Mouse (Mus musculus) urinary bladder, adult 18-20 months (tissue): ENCODE data around the gene Scamp2.

Source experiments
- DNase-seq, 2 experiments: peaks; one replicate each; pipeline ENCODE4 v3.0.0; 2022; ENCODE audit warnings: low spot score in 2 of 2, mixed read lengths in 2 of 2

Scamp2 gene

GRCm38 (mm10) chr9:57560861-57561710, at the start of gene Scamp2:
Gene Scamp2, plus strand, starts transcription at chr9:57560943.
- peak; percentile 89 to 96 for DNase-seq

GRCm38 (mm10) chr9:57517113-57517512, 43.6 kb upstream of the Scamp2 start:
- peak; percentile 16 to 45 for DNase-seq

- no peak for DNase-seq
Observed at GRCm38 (mm10) chr9:57520375-57521055, 40.2 kb upstream of the Scamp2 start.

- peak; percentile 88 for DNase-seq
Observed at GRCm38 (mm10) chr9:57521056-57521911, 39.5 kb upstream of the Scamp2 start, which contains the start of gene Cox5a. Gene Cox5a, plus strand, starts transcription at chr9:57521274.

- DNase-seq: no peak
Observed at GRCm38 (mm10) chr9:57522114-57522860, 38.5 kb upstream of the Scamp2 start.

- no peak for DNase-seq
Observed at GRCm38 (mm10) chr9:57522861-57523246, 37.9 kb upstream of the Scamp2 start.

- no peak for DNase-seq
Observed at GRCm38 (mm10) chr9:57523754-57524153, 37.0 kb upstream of the Scamp2 start.

- no peak for DNase-seq
Observed at GRCm38 (mm10) chr9:57524439-57524838, 36.3 kb upstream of the Scamp2 start.

- DNase-seq: no peak
Observed at GRCm38 (mm10) chr9:57525516-57525915, 35.2 kb upstream of the Scamp2 start.

- DNase-seq: no peak
Observed at GRCm38 (mm10) chr9:57526435-57526834, 34.3 kb upstream of the Scamp2 start.

- no peak for DNase-seq
Observed at GRCm38 (mm10) chr9:57531946-57532345, 28.8 kb upstream of the Scamp2 start.

GRCm38 (mm10) chr9:57536362-57536761, 24.4 kb upstream of the Scamp2 start:
- DNase-seq: no peak

GRCm38 (mm10) chr9:57537044-57537727, 23.6 kb upstream of the Scamp2 start, which contains the start of gene Fam219b:
Gene Fam219b, plus strand, starts transcription at chr9:57537528.
- DNase-seq: peak; percentile 80 to 88

- peak in 1 of 2 experiments; percentile 53 for DNase-seq
Observed at GRCm38 (mm10) chr9:57537728-57538181, 23.0 kb upstream of the Scamp2 start.

- no peak for DNase-seq
Observed at GRCm38 (mm10) chr9:57539550-57539949, 21.2 kb upstream of the Scamp2 start.

- DNase-seq: no peak
Observed at GRCm38 (mm10) chr9:57541312-57541711, 19.4 kb upstream of the Scamp2 start.

GRCm38 (mm10) chr9:57543951-57544350, 16.8 kb upstream of the Scamp2 start:
- no peak for DNase-seq

- DNase-seq: no peak
Observed at GRCm38 (mm10) chr9:57547287-57547686, 13.5 kb upstream of the Scamp2 start.

GRCm38 (mm10) chr9:57547869-57548268, 12.9 kb upstream of the Scamp2 start:
- DNase-seq: no peak

GRCm38 (mm10) chr9:57549186-57549585, 11.6 kb upstream of the Scamp2 start:
- DNase-seq: no peak
